ENCODE assay signal across 28 mouse cellular contexts in genomic region chr2:166204174-166204573, GRCm38 (mm10). TPM values are rescaled to one million over a fixed set of nuclear protein-coding genes. Genes with fewer than 3 reads are reported as not detected.
DNase-seq lines count a peak whose midpoint lies in the region; ATAC-seq lines count a peak whose summit lies in the region.
"Had no signal": no experiment of that assay in that cellular context is flagged by ENCODE, and none has a peak within 500 bp of the region (broad histone marks: within the 10 kb centered on the region; RNA-seq: fewer than 3 reads in every experiment).

No protein-coding gene starts in this region.

- no peak for ATAC-seq in heart, embryonic 13.5 days (ENCODE audit: extremely low read depth, insufficient number of reproducible peaks, low FRiP score, low TSS enrichment)
- ATAC-seq in kidney, embryonic 16.5 days (ENCODE audit: low FRiP score, low TSS enrichment): no peak
- ATAC-seq in limb, embryonic 12.5 days (ENCODE audit: insufficient number of reproducible peaks, insufficient read depth, low FRiP score, low TSS enrichment, low read depth): no peak
- ATAC-seq: forebrain, embryonic 13.5 days; hindbrain, postnatal 0 days; midbrain, embryonic 13.5 days had no signal

- H3K9me3 ChIP-seq in heart, embryonic 13.5 days: no peaks in the 10 kb centered on the region
- H3K9me3 ChIP-seq in kidney, embryonic 16.5 days (ENCODE audit: low read length): no peaks in the 10 kb centered on the region
- H3K9me3 ChIP-seq in limb, embryonic 12.5 days: no peaks in the 10 kb centered on the region
- H3K9me3 ChIP-seq: forebrain, embryonic 13.5 days; limb, embryonic 15.5 days; lung, embryonic 15.5 days; megakaryocyte, embryonic 14.5 days; midbrain, embryonic 13.5 days had no signal

- H3K27ac ChIP-seq in heart, embryonic 13.5 days (replicated peaks): peak overlapping the region; percentile 72
- H3K27ac ChIP-seq in kidney, embryonic 16.5 days (ENCODE audit: low read length): 0 out of 2 replicates have a peak overlapping the region, but pooled peaks have one; percentile 15
- 0 out of 2 replicates have a peak overlapping the region, but pooled peaks have one; percentile 20 for H3K27ac ChIP-seq in limb, embryonic 12.5 days
- H3K27ac ChIP-seq: forebrain, embryonic 13.5 days; gastrocnemius, adult 2 months; hindbrain, postnatal 0 days; limb, embryonic 15.5 days; liver, embryonic 14.5 days; lung, embryonic 15.5 days; midbrain, embryonic 13.5 days had no signal

- no peak overlapping the region for H3K9ac ChIP-seq in heart, embryonic 13.5 days
- H3K9ac ChIP-seq in kidney, embryonic 16.5 days (replicated peaks; ENCODE audit: low read length): no peak overlapping the region
- H3K9ac ChIP-seq in limb, embryonic 12.5 days (replicated peaks): no peak overlapping the region
- H3K9ac ChIP-seq: forebrain, embryonic 13.5 days; limb, embryonic 15.5 days; liver, embryonic 14.5 days; lung, embryonic 15.5 days; midbrain, embryonic 13.5 days had no signal

- no peak overlapping the region for H3K4me2 ChIP-seq in heart, embryonic 13.5 days
- H3K4me2 ChIP-seq in kidney, embryonic 16.5 days (replicated peaks; ENCODE audit: low read depth, low read length): no peak overlapping the region
- no peak overlapping the region for H3K4me2 ChIP-seq in limb, embryonic 12.5 days
- H3K4me2 ChIP-seq: forebrain, embryonic 13.5 days; limb, embryonic 15.5 days; lung, embryonic 15.5 days; midbrain, embryonic 13.5 days had no signal

- H3K4me1 ChIP-seq in heart, embryonic 13.5 days: peaks cover 47% of the 10 kb centered on the region
- H3K4me1 ChIP-seq in kidney, embryonic 16.5 days (ENCODE audit: insufficient read depth, low read length): peaks cover 9% of the 10 kb centered on the region
- H3K4me1 ChIP-seq in limb, embryonic 12.5 days (replicated peaks): peaks cover 40% of the 10 kb centered on the region
- H3K4me1 ChIP-seq: lung, embryonic 15.5 days; megakaryocyte, embryonic 14.5 days had no signal

- H3K27me3 ChIP-seq in heart, embryonic 13.5 days (replicated peaks): peaks cover 8% of the 10 kb centered on the region
- no peaks in the 10 kb centered on the region for H3K27me3 ChIP-seq in kidney, embryonic 16.5 days (ENCODE audit: insufficient read depth, low read length)
- H3K27me3 ChIP-seq in limb, embryonic 12.5 days: no peaks in the 10 kb centered on the region
- H3K27me3 ChIP-seq: limb, embryonic 15.5 days; lung, embryonic 15.5 days had no signal

- H3K4me3 ChIP-seq in heart, embryonic 13.5 days: no peak overlapping the region
- no peak overlapping the region for H3K4me3 ChIP-seq in kidney, embryonic 16.5 days (ENCODE audit: low read length)
- no peak overlapping the region for H3K4me3 ChIP-seq in limb, embryonic 12.5 days (replicated peaks)
- H3K4me3 ChIP-seq: forebrain, embryonic 13.5 days; gastrocnemius, adult 2 months; limb, embryonic 15.5 days; lung, embryonic 15.5 days; megakaryocyte, embryonic 14.5 days; midbrain, embryonic 13.5 days had no signal

- DNase-seq in heart, adult 8-10 months (ENCODE audit: low spot score): no peak
- no peak for DNase-seq in kidney, postnatal 4 days
- DNase-seq in left cerebral cortex, postnatal 25 days (ENCODE audit: low spot score in 2 of 2): no peak
- DNase-seq in frontal cortex, adult 2 months (ENCODE audit: extremely low spot score in 1 of 2, low spot score in 1 of 2): no peak
- DNase-seq in embryo, embryonic 10.5 days (ENCODE audit: low spot score): no peak
- DNase-seq: adrenal gland, adult 2 months; cerebellum, adult 11 months; cerebellum, adult 9-11 months; gastrocnemius, adult 2 months; kidney, adult 2 months; kidney, postnatal 10 days; layer of hippocampus, postnatal 36 days; lung, postnatal 36 days; retina, postnatal 1 day; right cerebral cortex, postnatal 25 days; thymus, adult 18-20 months; thymus, postnatal 36 days had no signal

- 79% methylated on average over 13 of the region's 13 CpGs for WGBS in heart, embryonic 13.5 days
- 79% methylated on average over 13 of the region's 13 CpGs for WGBS in kidney, embryonic 16.5 days
- 93% methylated on average over 13 of the region's 13 CpGs for WGBS in limb, embryonic 12.5 days

- H3K36me3 ChIP-seq in heart, embryonic 13.5 days: no peaks in the 10 kb centered on the region
- H3K36me3 ChIP-seq in kidney, embryonic 16.5 days (ENCODE audit: insufficient read depth, low read length): no peaks in the 10 kb centered on the region
- H3K36me3 ChIP-seq in limb, embryonic 12.5 days: no peaks in the 10 kb centered on the region
- H3K36me3 ChIP-seq: G1E; limb, embryonic 15.5 days; lung, embryonic 15.5 days; midbrain, embryonic 13.5 days had no signal

- intact Hi-C loops in left cerebral cortex, postnatal 25 days (cut with DNase I): no loop called here

RNA-seq across cellular contexts. Expression of gene Sulf2, which starts 48.7 kb away (rescaled TPM):
- 87.6 and 91.3 TPM in 2 replicates for polyA plus RNA-seq in heart, embryonic 13.5 days (2015; fragmentation: Nextera tagmentation; extraction: Ambion mirVana)
- total RNA-seq in heart, adult 8-10 months (2022): 10 to 100 TPM; 35.9 to 47.8 (median 41.1) TPM
- 52.7 and 54.8 TPM in 2 replicates for polyA plus RNA-seq in kidney, embryonic 16.5 days (2015; fragmentation: Nextera tagmentation; extraction: Ambion mirVana)
- 176 and 187 TPM in 2 replicates for polyA plus RNA-seq in limb, embryonic 12.5 days (2016; fragmentation: Nextera tagmentation; extraction: Ambion mirVana)
- total RNA-seq in left cerebral cortex, postnatal 25 days (2021): 100 to 1,000 TPM; 104 to 114 TPM
- 52.1 and 61.0 TPM in 2 replicates for polyA plus RNA-seq in frontal cortex, adult 2 months (2012; rRNA removed)
- polyA plus RNA-seq: G1E had no signal

Comparison
In these comparisons a context has a peak if more than half of its experiments do, and no peak if none do; other contexts are left out.
1. H3K27ac ChIP-seq: peak in every context shown above with its lines; median percentile 72 in heart, embryonic 13.5 days; 20 in limb, embryonic 12.5 days; 15 in kidney, embryonic 16.5 days.